Comparison of ENCODE assay signal across 29 mouse cellular contexts in genomic region chr1:34159898-34160297, GRCm38 (mm10).
DNase-seq lines count a peak whose midpoint lies in the region; ATAC-seq and TF ChIP-seq lines count a peak whose summit lies in the region.
"Had no signal": no experiment of that assay in that cellular context is flagged by ENCODE, and none has a peak within 500 bp of the region (broad histone marks: within the 10 kb centered on the region; RNA-seq: fewer than 3 reads in every experiment).

No protein-coding gene starts in this region.

- no peak overlapping the region for H3K9ac ChIP-seq in limb, embryonic 14.5 days (ENCODE audit: low read depth, low read length, severe bottlenecking)
- H3K9ac ChIP-seq in stomach, embryonic 14.5 days (replicated peaks; ENCODE audit: low read depth, low read length) = no peak overlapping the region
- H3K9ac ChIP-seq in stomach, postnatal 0 days (ENCODE audit: low read length) = 0 out of 2 replicates have a peak overlapping the region, but pooled peaks have one; percentile 18
- H3K9ac ChIP-seq: forebrain, embryonic 12.5 days; forebrain, embryonic 15.5 days; heart, embryonic 12.5 days; heart, embryonic 15.5 days; hindbrain, embryonic 13.5 days had no signal

- H3K36me3 ChIP-seq in limb, embryonic 14.5 days (ENCODE audit: control insufficient read depth, insufficient read depth, low read length) = peaks cover 7% of the 10 kb centered on the region; the same call in 1 of the 2 replicates
- 0 out of 2 replicates have a peak, but pooled peaks cover under 1% of the 10 kb centered on the region for H3K36me3 ChIP-seq in limb, embryonic 10.5 days
- H3K36me3 ChIP-seq in stomach, embryonic 14.5 days (ENCODE audit: control insufficient read depth, insufficient read depth, low read length) = peaks cover under 1% of the 10 kb centered on the region; the same call in 1 of the 2 replicates
- H3K36me3 ChIP-seq in stomach, postnatal 0 days (ENCODE audit: control insufficient read depth, insufficient read depth, low read length) = peaks cover under 1% of the 10 kb centered on the region; the same call in 1 of the 2 replicates
- H3K36me3 ChIP-seq: G1E had no signal

- H3K4me1 ChIP-seq in limb, embryonic 14.5 days (ENCODE audit: control insufficient read depth, insufficient read depth, low read length) = no peaks in the 10 kb centered on the region
- H3K4me1 ChIP-seq in limb, embryonic 10.5 days = no peaks in the 10 kb centered on the region
- H3K4me1 ChIP-seq in stomach, embryonic 14.5 days (ENCODE audit: control insufficient read depth, insufficient read depth, low read length) = no peaks in the 10 kb centered on the region
- no peaks in the 10 kb centered on the region for H3K4me1 ChIP-seq in stomach, postnatal 0 days (replicated peaks; ENCODE audit: control insufficient read depth, insufficient read depth)
- H3K4me1 ChIP-seq: heart, embryonic 15.5 days had no signal

- 83% methylated on average over 7 of the region's 7 CpGs for WGBS in limb, embryonic 14.5 days
- WGBS in limb, embryonic 10.5 days = 81% methylated on average over 7 of the region's 7 CpGs
- 70% methylated on average over 7 of the region's 7 CpGs for WGBS in stomach, embryonic 14.5 days
- WGBS in stomach, postnatal 0 days = 62% methylated on average over 7 of the region's 7 CpGs

- DNase-seq in limb, embryonic 14.5 days (ENCODE audit: low spot score) = peak; percentile 22
- no peak for DNase-seq in limb, embryonic 10.5 days (ENCODE audit: low spot score)
- peak; percentile 39 to 58 for DNase-seq in urinary bladder, postnatal 36 days (ENCODE audit: low spot score in 2 of 2)
- DNase-seq in urinary bladder, postnatal 10 days (ENCODE audit: low spot score) = no peak
- DNase-seq in stomach, postnatal 0 days (ENCODE audit: low spot score) = no peak
- DNase-seq in embryo, embryonic 10.5 days (ENCODE audit: low spot score) = no peak
- no peak for DNase-seq in spleen, postnatal 36 days (ENCODE audit: low spot score in 2 of 2)
- DNase-seq: adrenal gland, postnatal 10 days; B cell, adult 2 months; cerebellum, adult 11 months; cerebellum, adult 2 months; cerebellum, adult 9-11 months; cerebellum, postnatal 25 days; embryo, embryonic 11 days; gastrocnemius, postnatal 25 days; heart, adult 18-20 months; heart, postnatal 10 days; heart, postnatal 36 days had no signal

- H3K4me3 ChIP-seq in limb, embryonic 14.5 days (replicated peaks; ENCODE audit: low read length) = no peak overlapping the region; the same call in 1 of the 2 replicates
- H3K4me3 ChIP-seq in limb, embryonic 10.5 days = no peak overlapping the region
- no peak overlapping the region for H3K4me3 ChIP-seq in stomach, embryonic 14.5 days (ENCODE audit: low read depth, low read length)
- no peak overlapping the region for H3K4me3 ChIP-seq in stomach, postnatal 0 days (ENCODE audit: low read depth, low read length)
- H3K4me3 ChIP-seq: forebrain, embryonic 12.5 days; forebrain, embryonic 15.5 days; heart, embryonic 12.5 days; heart, embryonic 15.5 days; hindbrain, embryonic 10.5 days; hindbrain, embryonic 13.5 days had no signal

- ATAC-seq in limb, embryonic 14.5 days (ENCODE audit: low FRiP score, low read depth) = no peak
- no peak for ATAC-seq in stomach, embryonic 14.5 days (ENCODE audit: insufficient number of reproducible peaks, insufficient read depth, low FRiP score, low read depth)
- ATAC-seq in stomach, postnatal 0 days (ENCODE audit: low FRiP score, low TSS enrichment) = peak; percentile 67; the same call in 1 of the 2 replicates
- ATAC-seq: forebrain, embryonic 15.5 days; hindbrain, embryonic 16.5 days; Patski had no signal

- no peak overlapping the region; the same call in 1 of the 2 replicates for H3K27ac ChIP-seq in limb, embryonic 14.5 days (replicated peaks; ENCODE audit: low read depth, low read length)
- no peak overlapping the region for H3K27ac ChIP-seq in limb, embryonic 10.5 days
- no peak overlapping the region; the same call in 1 of the 2 replicates for H3K27ac ChIP-seq in stomach, embryonic 14.5 days (ENCODE audit: low read length)
- peak overlapping the region; percentile 53; the same call in 1 of the 2 replicates for H3K27ac ChIP-seq in stomach, postnatal 0 days (replicated peaks)
- H3K27ac ChIP-seq: forebrain, embryonic 12.5 days; forebrain, embryonic 15.5 days; heart, embryonic 15.5 days; hindbrain, embryonic 10.5 days; hindbrain, embryonic 13.5 days had no signal

- no peaks in the 10 kb centered on the region for H3K9me3 ChIP-seq in limb, embryonic 14.5 days (ENCODE audit: control insufficient read depth, low read length)
- H3K9me3 ChIP-seq in limb, embryonic 10.5 days (replicated peaks) = no peaks in the 10 kb centered on the region
- H3K9me3 ChIP-seq in stomach, embryonic 14.5 days (ENCODE audit: control insufficient read depth, low read depth, low read length) = no peaks in the 10 kb centered on the region
- no peaks in the 10 kb centered on the region for H3K9me3 ChIP-seq in stomach, postnatal 0 days (ENCODE audit: control insufficient read depth, low read length)
- H3K9me3 ChIP-seq: forebrain, embryonic 12.5 days; forebrain, embryonic 15.5 days; G1E; heart, embryonic 12.5 days; heart, embryonic 15.5 days; hindbrain, embryonic 10.5 days; hindbrain, embryonic 13.5 days had no signal

- TF ChIP-seq CTCF in stomach, postnatal 0 days (IDR thresholded peaks at IDR 0.05; ENCODE audit: low read depth) = no peak

- no peaks in the 10 kb centered on the region for H3K27me3 ChIP-seq in limb, embryonic 14.5 days (ENCODE audit: control insufficient read depth, insufficient read depth, low read length)
- no peaks in the 10 kb centered on the region for H3K27me3 ChIP-seq in limb, embryonic 10.5 days (ENCODE audit: low read depth, poor library complexity, severe bottlenecking)
- no peaks in the 10 kb centered on the region for H3K27me3 ChIP-seq in stomach, embryonic 14.5 days (ENCODE audit: control insufficient read depth, insufficient read depth, low read length)
- no peaks in the 10 kb centered on the region for H3K27me3 ChIP-seq in stomach, postnatal 0 days (ENCODE audit: control insufficient read depth, insufficient read depth, low read length)
- H3K27me3 ChIP-seq: CH12.LX; forebrain, embryonic 12.5 days; forebrain, embryonic 15.5 days; heart, embryonic 12.5 days; heart, embryonic 15.5 days; hindbrain, embryonic 13.5 days; Patski had no signal

- H3K4me2 ChIP-seq in limb, embryonic 14.5 days (replicated peaks; ENCODE audit: low read depth, low read length, severe bottlenecking) = no peak overlapping the region
- 0 out of 2 replicates have a peak overlapping the region, but pooled peaks have one; percentile 2 for H3K4me2 ChIP-seq in stomach, embryonic 14.5 days (replicated peaks; ENCODE audit: low read depth, low read length)
- no peak overlapping the region; the same call in 1 of the 2 replicates for H3K4me2 ChIP-seq in stomach, postnatal 0 days (replicated peaks; ENCODE audit: low read depth)
- H3K4me2 ChIP-seq: forebrain, embryonic 12.5 days; forebrain, embryonic 15.5 days; heart, embryonic 12.5 days; heart, embryonic 15.5 days; hindbrain, embryonic 13.5 days had no signal

- peak; percentile 11 for TF ChIP-seq EP300 in stomach, postnatal 0 days (optimal IDR thresholded peaks at IDR 0.05)

- TF ChIP-seq POLR2A in limb, embryonic 14.5 days (IDR thresholded peaks at IDR 0.05; ENCODE audit: borderline replicate concordance, extremely low read depth, insufficient read depth, insufficient read length) = no peak

Comparison
In these comparisons a context has a peak if more than half of its experiments do, and no peak if none do; other contexts are left out.
1. DNase-seq: peak in limb, embryonic 14.5 days (single experiment) and urinary bladder, postnatal 36 days (2 of 2); none in limb, embryonic 10.5 days (single experiment), urinary bladder, postnatal 10 days (single experiment), stomach, postnatal 0 days (single experiment), embryo, embryonic 10.5 days (single experiment) and spleen, postnatal 36 days (0 of 2).